Mouse (Mus musculus) duodenum, adult 2 months (tissue): ENCODE data around the gene Fam76a. TPM values are rescaled to one million over a fixed set of nuclear protein-coding genes. Genes with fewer than 3 reads are reported as not detected.

Experiments used
- polyA plus RNA-seq: library from polyadenylated mRNA; depleted of rRNA; stranded (reverse); fragments of >200 nt; gene quantifications from 2 replicates; pipeline ENCODE4 v1.2.3, GENCODE M21; 2012; ENCODE audit warnings: low replicate concordance; rRNA removed

Gene Fam76a
- polyA plus RNA-seq, result 7.8 and 9.3 TPM in 2 replicates

DNA sequence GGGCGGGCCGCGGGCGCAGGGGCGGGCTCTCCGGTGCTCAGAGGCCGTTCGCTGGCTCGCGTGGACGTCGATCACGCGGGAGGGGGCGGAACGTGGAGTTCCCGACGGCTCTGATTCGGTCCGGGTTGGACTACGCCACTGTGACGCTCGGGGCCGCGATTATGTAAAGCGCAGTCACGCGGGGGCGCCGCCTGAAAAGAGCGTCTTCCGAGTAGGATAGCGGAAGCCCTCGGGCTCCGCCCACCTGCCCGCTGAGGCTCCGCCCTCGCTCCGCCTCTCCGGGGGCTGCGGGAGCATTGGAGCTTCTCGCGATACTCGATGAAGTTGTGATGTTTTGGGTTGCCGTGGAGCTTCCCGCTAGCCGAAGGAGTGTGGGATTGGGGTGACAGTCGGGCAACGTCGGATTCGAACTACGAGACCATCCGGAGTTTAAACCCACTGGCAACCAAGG, at the start of gene Fam76a:
TSS of gene Fam76a (minus strand) at position 1 of the 451 bp plus-strand sequence.

DNA sequence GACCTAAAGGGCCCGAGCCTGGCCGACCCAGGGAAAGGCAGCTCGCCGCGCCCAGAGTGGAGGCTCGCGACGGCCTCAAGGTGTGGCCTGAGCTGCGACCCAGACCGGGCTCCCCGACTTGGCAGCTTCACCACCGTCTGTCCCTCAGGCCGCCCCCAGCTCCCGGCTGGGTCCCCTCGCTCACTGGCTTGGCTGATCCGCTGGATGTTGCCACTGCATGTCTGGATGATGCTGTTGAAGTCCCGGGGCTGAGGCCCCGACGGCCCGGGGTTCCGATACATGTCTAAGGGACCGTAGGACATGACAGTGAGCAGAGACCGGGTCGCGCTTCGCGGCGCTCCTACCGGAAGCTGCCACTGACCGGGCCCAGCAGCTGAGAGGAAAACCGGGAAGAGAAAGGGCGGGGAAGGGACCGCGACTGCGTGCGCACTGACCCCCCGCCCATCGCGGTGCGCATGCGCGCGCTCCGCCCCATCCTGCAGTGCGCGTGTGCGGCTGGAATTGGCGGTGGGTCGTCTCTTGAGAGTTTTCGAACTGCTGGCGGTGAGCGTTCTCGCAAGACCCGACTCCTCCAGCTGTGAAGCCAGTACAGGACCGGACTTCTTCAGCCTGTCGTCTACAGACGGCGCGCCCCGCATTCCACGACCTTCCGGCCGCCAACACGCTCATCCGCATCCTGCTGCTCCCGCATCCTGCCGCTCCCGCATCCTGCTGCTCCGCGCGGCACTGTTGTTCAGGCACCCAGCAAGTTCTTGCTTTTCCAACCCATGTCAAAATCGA, 38.1 kb downstream of the Fam76a start, which contains the start of gene Stx12:
TSS of gene Stx12 (minus strand) at position 446 of the 780 bp plus-strand sequence.

Other genes with a start within 250 kb of the Fam76a start
- gene Xkr8, start 190.0 kb downstream of the Fam76a start, polyA plus RNA-seq, result 1.4 and 2.8 TPM in 2 replicates
- 73.6 and 133 TPM in 2 replicates for gene Smpdl3b, start 165.3 kb downstream of the Fam76a start, polyA plus RNA-seq
- 7.3 and 9.7 TPM in 2 replicates for gene Rpa2, start 154.2 kb downstream of the Fam76a start, polyA plus RNA-seq
- gene Themis2, start 126.2 kb downstream of the Fam76a start, polyA plus RNA-seq, result 2.8 and 4.1 TPM in 2 replicates
- gene Ppp1r8, start 79.4 kb downstream of the Fam76a start, polyA plus RNA-seq, result 13.6 and 14.7 TPM in 2 replicates
- 12.5 and 15.2 TPM in 2 replicates for gene Stx12, start 38.0 kb downstream of the Fam76a start, polyA plus RNA-seq
- 2.6 and 2.7 TPM in 2 replicates for gene Fgr, start 51.5 kb upstream of the Fam76a start, polyA plus RNA-seq
- gene Ahdc1, start 88.7 kb upstream of the Fam76a start, polyA plus RNA-seq, result 17.6 and 17.9 TPM in 2 replicates
- gene Wasf2, start 207.9 kb upstream of the Fam76a start, polyA plus RNA-seq, result 38.1 and 50.0 TPM in 2 replicates